In the genomic region with DNA sequence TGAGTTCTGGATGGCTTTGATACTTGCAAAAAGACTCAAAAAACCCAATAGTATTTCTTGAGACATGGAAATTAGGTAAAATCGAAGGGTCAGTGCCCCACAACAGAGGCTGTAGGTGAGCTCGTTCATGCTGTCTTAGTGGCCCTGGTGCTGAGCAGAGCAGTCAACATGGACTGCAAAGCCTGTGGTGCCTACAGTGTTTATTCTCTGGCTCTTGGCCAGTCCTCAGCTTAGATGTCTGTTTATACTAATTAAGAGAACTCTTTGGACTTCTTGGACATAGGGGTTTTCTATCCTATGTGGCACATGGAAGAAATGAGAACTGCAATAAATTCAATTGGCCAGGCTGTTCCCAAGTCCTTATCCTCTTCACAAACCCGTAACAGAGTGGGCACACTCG, we compare ENCODE assay signal across 28 mouse cellular contexts.
A peak's percentile ranks its signal among the peaks of the same experiment; 100 is the strongest.
DNase-seq lines count a peak whose midpoint lies in the region; ATAC-seq and TF ChIP-seq lines count a peak whose summit lies in the region.
"Had no signal": no experiment of that assay in that cellular context is flagged by ENCODE, and none has a peak within 500 bp of the region (broad histone marks: within the 10 kb centered on the region; RNA-seq: fewer than 3 reads in every experiment).

No protein-coding gene starts in this region.

- no peak for TF ChIP-seq EP300 in lung, postnatal 0 days (IDR thresholded peaks at IDR 0.05)

- H3K9ac ChIP-seq in liver, adult 2 months (ENCODE audit: low read depth, low read length), result no peak overlapping the region
- H3K9ac ChIP-seq in liver, embryonic 12.5 days, result no peak overlapping the region
- no peak overlapping the region for H3K9ac ChIP-seq in lung, embryonic 15.5 days
- H3K9ac ChIP-seq in lung, postnatal 0 days (replicated peaks; ENCODE audit: low read depth), result no peak overlapping the region
- H3K9ac ChIP-seq: embryonic facial prominence, embryonic 13.5 days; embryonic facial prominence, embryonic 15.5 days; forebrain, embryonic 13.5 days; forebrain, embryonic 15.5 days had no signal

- H3K36me3 ChIP-seq in liver, adult 2 months (ENCODE audit: control insufficient read depth, insufficient read depth, low read length), result no peaks in the 10 kb centered on the region
- no peaks in the 10 kb centered on the region for H3K36me3 ChIP-seq in liver, embryonic 12.5 days
- no peaks in the 10 kb centered on the region for H3K36me3 ChIP-seq in lung, embryonic 15.5 days
- no peaks in the 10 kb centered on the region for H3K36me3 ChIP-seq in lung, postnatal 0 days (ENCODE audit: insufficient read depth, low read length)
- H3K36me3 ChIP-seq: embryonic facial prominence, embryonic 13.5 days; embryonic facial prominence, embryonic 15.5 days; forebrain, embryonic 15.5 days; G1E had no signal

- H3K4me2 ChIP-seq in liver, embryonic 12.5 days, result no peak overlapping the region
- no peak overlapping the region for H3K4me2 ChIP-seq in lung, embryonic 15.5 days
- no peak overlapping the region for H3K4me2 ChIP-seq in lung, postnatal 0 days (replicated peaks; ENCODE audit: low read depth, low read length)
- H3K4me2 ChIP-seq: embryonic facial prominence, embryonic 13.5 days; embryonic facial prominence, embryonic 15.5 days; forebrain, embryonic 13.5 days; forebrain, embryonic 15.5 days had no signal

- ATAC-seq in liver, embryonic 12.5 days, result no peak
- peak; percentile 50; the same call in 1 of the 2 replicates for ATAC-seq in lung, embryonic 15.5 days (ENCODE audit: borderline replicate concordance, extremely low read depth, low FRiP score, low TSS enrichment)
- ATAC-seq in lung, postnatal 0 days, result no peak
- ATAC-seq in erythroid progenitor cell, adult 5-6 weeks (replicated peaks; ENCODE audit: low FRiP score, poor library complexity, severe bottlenecking), result no peak
- ATAC-seq: activated CD4-positive, CD25-positive, alpha-beta regulatory T cell, adult 4 months; CD4-positive, CD25-positive, alpha-beta regulatory T cell, adult 4 months; forebrain, embryonic 13.5 days; forebrain, embryonic 15.5 days; Patski had no signal

- no peak overlapping the region for H3K27ac ChIP-seq in liver, adult 2 months (replicated peaks; ENCODE audit: insufficient read depth, low read depth, low read length)
- no peak overlapping the region for H3K27ac ChIP-seq in liver, embryonic 12.5 days
- no peak overlapping the region for H3K27ac ChIP-seq in lung, embryonic 15.5 days
- H3K27ac ChIP-seq in lung, postnatal 0 days (ENCODE audit: low read length), result no peak overlapping the region
- H3K27ac ChIP-seq: embryonic facial prominence, embryonic 13.5 days; embryonic facial prominence, embryonic 15.5 days; forebrain, embryonic 13.5 days; forebrain, embryonic 15.5 days had no signal

- no peaks in the 10 kb centered on the region for H3K27me3 ChIP-seq in liver, adult 2 months (ENCODE audit: control insufficient read depth, insufficient read depth, low read length)
- H3K27me3 ChIP-seq in liver, embryonic 12.5 days (replicated peaks), result no peaks in the 10 kb centered on the region
- H3K27me3 ChIP-seq in lung, embryonic 15.5 days, result no peaks in the 10 kb centered on the region
- no peaks in the 10 kb centered on the region for H3K27me3 ChIP-seq in lung, postnatal 0 days (replicated peaks; ENCODE audit: insufficient read depth, low read length)
- H3K27me3 ChIP-seq: embryonic facial prominence, embryonic 13.5 days; embryonic facial prominence, embryonic 15.5 days; forebrain, embryonic 13.5 days; forebrain, embryonic 15.5 days; Patski had no signal

- no peaks in the 10 kb centered on the region for H3K79me2 ChIP-seq in liver, adult 2 months (ENCODE audit: control insufficient read depth, insufficient read depth, low read length)

- 70% methylated on average over 4 of the region's 4 CpGs for WGBS in liver, adult 2 months
- 62% methylated on average over 4 of the region's 4 CpGs for WGBS in liver, embryonic 12.5 days (ENCODE audit: insufficient replicate concordance)
- 56% methylated on average over 4 of the region's 4 CpGs for WGBS in lung, embryonic 15.5 days
- 54% methylated on average over 4 of the region's 4 CpGs for WGBS in lung, postnatal 0 days

- DNase-seq in liver, adult 2 months (ENCODE audit: extremely low read depth, low read depth, low spot score), result peak; percentile 13
- DNase-seq in lung, adult 18-20 months, result no peak
- peak; percentile 48 for DNase-seq in lung, postnatal 0 days (ENCODE audit: low spot score)
- DNase-seq in lung, postnatal 4 days, result no peak
- DNase-seq in lung, postnatal 36 days, result peak; percentile 24
- DNase-seq: adrenal gland, adult 8-10 months; adrenal gland, postnatal 14 days; adrenal gland, postnatal 36 days; B cell, adult 2 months; cerebellum, adult 11 months; cerebellum, adult 18-20 months; cerebellum, adult 8-10 months; cerebellum, adult 9-11 months; cerebellum, postnatal 14 days; cerebellum, postnatal 36 days; embryo, embryonic 11 days had no signal

- no peaks in the 10 kb centered on the region for H3K9me3 ChIP-seq in liver, embryonic 12.5 days (replicated peaks)
- H3K9me3 ChIP-seq in lung, embryonic 15.5 days, result no peaks in the 10 kb centered on the region
- H3K9me3 ChIP-seq in lung, postnatal 0 days (ENCODE audit: low read length), result no peaks in the 10 kb centered on the region
- H3K9me3 ChIP-seq: embryonic facial prominence, embryonic 15.5 days; forebrain, embryonic 13.5 days; forebrain, embryonic 15.5 days had no signal

- no peak for TF ChIP-seq POLR2A in liver, adult 2 months (IDR thresholded peaks at IDR 0.05; ENCODE audit: extremely low read depth, insufficient read depth, low read length)

- no peak for TF ChIP-seq CTCF in liver, adult 2 months (IDR thresholded peaks at IDR 0.05; ENCODE audit: low read depth, low read length)
- no peak for TF ChIP-seq CTCF in lung, postnatal 0 days (IDR thresholded peaks at IDR 0.05)

- no peak overlapping the region for H3K4me3 ChIP-seq in liver, adult 2 months (ENCODE audit: insufficient read depth, low read depth, low read length)
- H3K4me3 ChIP-seq in liver, embryonic 12.5 days, result no peak overlapping the region
- no peak overlapping the region for H3K4me3 ChIP-seq in lung, embryonic 15.5 days
- no peak overlapping the region for H3K4me3 ChIP-seq in lung, postnatal 0 days (ENCODE audit: low read depth, low read length)
- H3K4me3 ChIP-seq: embryonic facial prominence, embryonic 13.5 days; embryonic facial prominence, embryonic 15.5 days; erythroblast, embryonic 14.5 days; forebrain, embryonic 13.5 days; forebrain, embryonic 15.5 days had no signal

- H3K4me1 ChIP-seq in liver, adult 2 months (ENCODE audit: control insufficient read depth, insufficient read depth, low read length), result no peaks in the 10 kb centered on the region
- H3K4me1 ChIP-seq in liver, embryonic 12.5 days, result no peaks in the 10 kb centered on the region
- peaks cover 13% of the 10 kb centered on the region for H3K4me1 ChIP-seq in lung, embryonic 15.5 days
- peaks cover 5% of the 10 kb centered on the region; the same call in 1 of the 2 replicates for H3K4me1 ChIP-seq in lung, postnatal 0 days (ENCODE audit: insufficient read depth, low read depth, low read length)
- H3K4me1 ChIP-seq: embryonic facial prominence, embryonic 13.5 days; forebrain, embryonic 13.5 days; forebrain, embryonic 15.5 days had no signal

Comparison
In these comparisons a context has a peak if more than half of its experiments do, and no peak if none do; other contexts are left out.
1. DNase-seq: peak in liver, adult 2 months (single experiment), lung, postnatal 0 days (single experiment) and lung, postnatal 36 days (single experiment); none in lung, adult 18-20 months (0 of 2) and lung, postnatal 4 days (0 of 2).